Mouse (Mus musculus) midbrain, postnatal 0 days (tissue): ENCODE measurements around the gene Gna15. TPM values are rescaled to one million over a fixed set of nuclear protein-coding genes. Genes with fewer than 3 reads are reported as not detected.
A peak's percentile ranks its signal among the peaks of the same experiment; 100 is the strongest.

Experiments used
- ATAC-seq: fragments of 200-750 bp; cut with Nextera tagmentation; 2 replicates; pipeline ENCODE4 v1.8.0; 2017; ENCODE audit warnings: moderate number of reproducible peaks, mild to moderate bottlenecking, moderate TSS enrichment, moderate library complexity; ENCODE audit not compliant: low FRiP score
- DNase-seq: peaks from one replicate; pipeline ENCODE4 v3.0.0-alpha.2; 2015; ENCODE audit warnings: low spot score
- H3K27ac ChIP-seq: fragments of 300-500 bp; sonication (generic); 2 replicates; pipeline ENCODE4 v1.5.1; 2014; ENCODE audit warnings: low read depth, mild to moderate bottlenecking, low read length, mixed read lengths
- H3K27me3 ChIP-seq: fragments of 300-500 bp; sonication (generic); 2 replicates; pipeline ENCODE4 v1.6.1; 2014; ENCODE audit warnings: low read length, control low read depth, mixed read lengths; ENCODE audit not compliant: insufficient read depth
- H3K36me3 ChIP-seq: fragments of 300-500 bp; sonication (generic); 2 replicates; pipeline ENCODE4 v1.6.1; 2014; ENCODE audit warnings: low read length, control low read depth, mixed read lengths; ENCODE audit not compliant: insufficient read depth
- H3K4me1 ChIP-seq: fragments of 300-500 bp; sonication (generic); 2 replicates; pipeline ENCODE4 v1.6.1; 2014; ENCODE audit warnings: mild to moderate bottlenecking, control low read depth, antibody characterized with exemption, low read length, mixed read lengths; ENCODE audit not compliant: insufficient read depth
- H3K4me2 ChIP-seq: fragments of 300-500 bp; sonication (generic); 2 replicates; pipeline ENCODE4 v1.6.1; 2014; ENCODE audit warnings: low read depth, mild to moderate bottlenecking, low read length, mixed read lengths; ENCODE audit not compliant: poor library complexity, severe bottlenecking
- H3K4me3 ChIP-seq: fragments of 300-500 bp; sonication (generic); 2 replicates; pipeline ENCODE4 v1.5.1; 2014; ENCODE audit warnings: low read depth, mild to moderate bottlenecking, low read length, moderate library complexity
- H3K9ac ChIP-seq: fragments of 300-500 bp; sonication (generic); replicated peaks from 2 replicates; pipeline ENCODE4 v1.6.1; 2014; ENCODE audit warnings: mild to moderate bottlenecking, low read length, moderate library complexity, mixed read lengths; ENCODE audit not compliant: poor library complexity, severe bottlenecking
- H3K9me3 ChIP-seq: fragments of 300-500 bp; sonication (generic); 2 replicates; pipeline ENCODE4 v1.6.1; 2016; ENCODE audit warnings: low read length, control low read depth
- CTCF ChIP-seq: IDR thresholded peaks from 2 replicates; pipeline ENCODE4 v1.5.1; 2016; ENCODE audit warnings: antibody characterized with exemption, mild to moderate bottlenecking
- WGBS: fragments of 180-500 bp; shearing (Covaris S2); extraction: QIAGEN DNeasy Blood & Tissue Kit; methylation state at CpG from one replicate; pipeline ENCODE4 v1.1.7; 2014; 5-methylcytosine and 5-hydroxymethylcytosine counted together
- polyA plus RNA-seq: library from polyadenylated mRNA; unstranded; fragments of >200 nt; fragmentation: Nextera tagmentation; extraction: Ambion mirVana; gene quantifications from 2 replicates; pipeline ENCODE4 v1.2.1, GENCODE M21; 2015
- total RNA-seq: library from RNA; depleted of rRNA; stranded (reverse); fragments of >200 nt; gene quantifications from 2 replicates; pipeline ENCODE4 v1.2.3, GENCODE M21; 2014

Gna15 gene
- total and polyA plus RNA-seq, 2 experiments from 2014 or later = 1.2 to 2.1 TPM

GRCm38 (mm10) chr10:81551597-81552102, 27.6 kb upstream of the Gna15 start:
- TF ChIP-seq CTCF = peak; percentile 91
- H3K4me2 ChIP-seq = peak overlapping the region; percentile 32; the same call in 1 of the 2 replicates
- peak overlapping the region; percentile 17 for H3K4me3 ChIP-seq
- ATAC-seq = peak; percentile 91
- H3K36me3 ChIP-seq = no peaks in the 10 kb centered on the region
- H3K9me3 ChIP-seq = no peaks in the 10 kb centered on the region
- DNase-seq = peak; percentile 94
- WGBS = 2% methylated on average over 12 of the region's 12 CpGs
- peak overlapping the region; percentile 67 for H3K27ac ChIP-seq
- H3K4me1 ChIP-seq = 0 out of 2 replicates have a peak, but pooled peaks cover 5% of the 10 kb centered on the region
- H3K9ac ChIP-seq = no peak overlapping the region
- no peaks in the 10 kb centered on the region for H3K27me3 ChIP-seq

DNA sequence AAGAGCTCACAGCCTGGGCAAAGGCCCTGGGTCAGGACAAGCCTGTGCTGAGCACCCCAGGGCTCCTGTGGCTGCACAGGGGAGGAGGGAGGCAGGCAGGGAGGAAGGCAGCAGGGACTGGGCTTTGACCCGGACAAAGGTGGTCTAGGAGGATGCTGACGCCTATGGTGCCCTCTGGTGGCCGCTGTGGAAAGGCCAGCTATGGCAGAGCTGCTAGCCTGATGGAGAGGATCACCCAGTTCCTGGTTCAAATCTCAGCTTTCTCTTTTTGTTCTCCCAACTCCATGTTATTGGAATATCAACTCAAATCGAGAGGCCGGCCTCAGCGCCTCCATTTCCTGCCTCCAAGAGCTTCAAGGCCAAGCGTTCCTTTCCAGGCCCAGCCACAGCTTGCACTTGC, 26.2 kb upstream of the Gna15 start:
- Histone ChIP-seq H3K36me3 (no peaks in the 10 kb centered on the region), H3K27me3 (no peaks in the 10 kb centered on the region), H3K4me3 (no peak overlapping the region), H3K9me3 (no peaks in the 10 kb centered on the region), H3K4me2 (no peak overlapping the region), H3K9ac (no peak overlapping the region), H3K4me1 (0 out of 2 replicates have a peak, but pooled peaks cover 5% of the 10 kb centered on the region), H3K27ac (no peak overlapping the region)
- DNase-seq = peak; percentile 39
- peak; percentile 73 for TF ChIP-seq CTCF
- 12% methylated on average over 7 of the region's 7 CpGs for WGBS
- ATAC-seq = no peak

DNA sequence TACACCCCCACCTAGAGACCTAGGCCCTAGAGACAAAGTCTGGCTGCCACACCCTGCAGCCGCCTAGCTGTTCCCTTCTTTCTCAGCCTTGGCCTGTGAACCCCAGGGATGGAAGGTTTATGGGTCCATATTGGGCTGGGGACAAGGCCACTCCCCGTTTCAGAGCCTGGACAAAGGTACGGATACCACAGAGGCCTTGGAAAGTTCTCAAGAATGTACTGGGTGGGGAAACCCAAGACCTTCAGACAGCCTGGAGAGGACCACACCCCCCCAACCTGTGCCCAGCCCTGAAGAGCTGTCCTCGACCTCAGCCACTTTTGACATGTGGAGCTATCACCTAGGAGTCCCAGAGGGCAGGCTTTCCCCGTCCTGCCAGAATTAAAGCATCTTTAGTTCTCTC, 24.9 kb upstream of the Gna15 start:
- Histone ChIP-seq H3K27ac (no peak overlapping the region), H3K9me3 (no peaks in the 10 kb centered on the region), H3K4me3 (no peak overlapping the region), H3K9ac (no peak overlapping the region), H3K27me3 (no peaks in the 10 kb centered on the region), H3K4me1 (peaks cover 5% of the 10 kb centered on the region; the same call in 1 of the 2 replicates), H3K36me3 (no peaks in the 10 kb centered on the region), H3K4me2 (no peak overlapping the region)
- DNase-seq = no peak
- 71% methylated on average over 5 of the region's 5 CpGs for WGBS
- TF ChIP-seq CTCF = no peak
- no peak for ATAC-seq

GRCm38 (mm10) chr10:81546788-81547571, 23.0 kb upstream of the Gna15 start:
- DNase-seq (no peak), ATAC-seq (no peak)
- Histone ChIP-seq H3K4me1 (peaks cover 20% of the 10 kb centered on the region), H3K27ac (no peak overlapping the region), H3K9me3 (no peaks in the 10 kb centered on the region), H3K4me3 (no peak overlapping the region), H3K36me3 (no peaks in the 10 kb centered on the region), H3K4me2 (no peak overlapping the region), H3K9ac (no peak overlapping the region), H3K27me3 (no peaks in the 10 kb centered on the region)
- TF ChIP-seq CTCF = no peak
- 92% methylated on average over 13 of the region's 13 CpGs for WGBS

GRCm38 (mm10) chr10:81546332-81546731, 22.3 kb upstream of the Gna15 start:
- H3K27me3 ChIP-seq = no peaks in the 10 kb centered on the region
- H3K4me3 ChIP-seq = no peak overlapping the region
- TF ChIP-seq CTCF = no peak
- no peak overlapping the region for H3K9ac ChIP-seq
- no peaks in the 10 kb centered on the region for H3K9me3 ChIP-seq
- H3K4me2 ChIP-seq = no peak overlapping the region
- peaks cover 20% of the 10 kb centered on the region for H3K4me1 ChIP-seq
- no peaks in the 10 kb centered on the region for H3K36me3 ChIP-seq
- no peak for DNase-seq
- no peak overlapping the region for H3K27ac ChIP-seq
- WGBS = 78% methylated on average over 5 of the region's 5 CpGs
- no peak for ATAC-seq

DNA sequence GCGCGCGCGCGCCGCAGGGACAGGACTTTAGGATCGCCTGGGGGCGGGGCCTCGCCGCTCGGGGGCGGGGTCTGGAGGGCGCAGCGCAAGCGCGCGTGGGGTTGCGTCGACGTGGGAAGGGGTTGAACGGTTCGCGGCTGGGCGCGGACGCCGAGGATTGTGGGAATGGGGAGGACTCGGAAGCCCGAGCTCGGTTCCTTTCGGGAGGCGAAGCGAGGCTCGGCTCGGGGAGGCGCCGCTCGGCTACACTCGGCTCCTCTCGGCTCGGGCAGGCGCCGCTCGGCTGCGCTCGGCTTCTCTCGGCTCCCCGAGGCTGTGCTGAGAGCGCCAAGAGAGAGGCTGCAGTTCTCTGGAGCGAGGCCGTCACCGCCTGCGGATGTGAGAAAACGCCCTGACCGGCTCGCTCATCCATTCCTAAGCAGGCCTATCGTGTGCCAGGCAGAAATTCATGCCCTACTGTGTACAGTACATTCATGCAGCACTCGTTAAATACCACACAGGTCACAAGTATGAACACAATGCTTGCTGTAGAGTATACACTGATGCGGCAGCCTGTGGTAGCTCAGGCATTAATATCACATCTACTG, 21.2 kb upstream of the Gna15 start, which contains the start of gene Gna11:
Gna11 (minus strand) TSS at position 30 of the 587 bp plus-strand sequence.
- H3K4me2 ChIP-seq = peak within 1 kb of the TSS; percentile 94
- 1% methylated on average over 47 of the region's 59 CpGs for WGBS
- no peaks in the 10 kb centered on the region for H3K9me3 ChIP-seq
- peak within 1 kb of the TSS; percentile 93 for H3K9ac ChIP-seq
- peaks cover 20% of the 10 kb centered on the region for H3K4me1 ChIP-seq
- peak within 1 kb of the TSS; percentile 95 for H3K4me3 ChIP-seq
- peak; percentile 95 for ATAC-seq
- TF ChIP-seq CTCF = peak; percentile 14; the same call in 1 of the 2 replicates
- no peaks in the 10 kb centered on the region for H3K27me3 ChIP-seq
- DNase-seq = peak; percentile 99
- H3K27ac ChIP-seq = peak within 1 kb of the TSS; percentile 89
- H3K36me3 ChIP-seq = no peaks in the 10 kb centered on the region
